Mouse (Mus musculus) lung, adult 18-20 months (tissue): Measurements from ENCODE around the gene Clic3.
"Not testable (repeated sequence)": the region's sequence is repeated elsewhere in the genome, so short reads cannot be mapped to it uniquely, and the experiment has no call there.

Experiments used
- DNase-seq, 2 experiments: peaks; one replicate each; pipeline ENCODE4 v3.0.0; 2022; ENCODE audit warnings: mixed read lengths in 2 of 2

Gene Clic3

DNA sequence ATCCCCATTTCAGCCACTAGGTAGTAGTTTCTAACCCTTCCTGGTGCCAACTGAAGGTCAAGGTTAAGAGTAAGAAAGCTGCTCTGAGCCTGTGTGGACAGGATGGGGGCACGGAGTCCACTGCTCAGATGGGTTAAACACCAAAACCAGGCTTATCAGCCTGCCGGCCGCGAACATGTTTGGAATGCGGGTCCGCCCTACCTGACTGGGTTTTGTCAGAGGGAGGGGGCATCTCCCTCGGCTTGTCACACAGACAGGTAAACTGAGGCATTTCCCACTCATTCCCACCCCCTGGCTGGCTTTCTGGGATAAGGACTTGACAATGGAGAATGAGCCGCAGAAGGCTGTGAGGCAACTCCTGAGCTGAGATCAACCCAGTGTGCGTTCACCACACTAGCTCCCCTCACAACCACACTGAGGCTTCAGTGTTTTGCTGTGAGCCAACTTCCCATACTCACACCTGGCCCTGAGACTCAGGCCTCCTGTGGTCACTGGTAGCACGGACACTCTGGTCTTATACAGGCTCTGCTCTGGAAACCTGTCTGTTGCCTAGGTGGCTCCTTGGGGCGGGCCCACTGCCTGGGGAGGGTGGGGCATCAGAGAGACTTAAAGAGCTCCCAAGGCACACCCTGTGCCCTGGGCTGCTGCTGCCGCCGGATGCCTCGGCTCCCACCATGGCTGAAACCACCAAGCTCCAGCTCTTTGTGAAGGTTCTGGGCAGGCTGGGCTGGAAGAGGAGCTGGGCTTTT is at the start of gene Clic3:
Gene Clic3, plus strand, starts transcription at position 634 of the 749 bp plus-strand sequence.
- DNase-seq = peak; percentile 87 to 92

DNA sequence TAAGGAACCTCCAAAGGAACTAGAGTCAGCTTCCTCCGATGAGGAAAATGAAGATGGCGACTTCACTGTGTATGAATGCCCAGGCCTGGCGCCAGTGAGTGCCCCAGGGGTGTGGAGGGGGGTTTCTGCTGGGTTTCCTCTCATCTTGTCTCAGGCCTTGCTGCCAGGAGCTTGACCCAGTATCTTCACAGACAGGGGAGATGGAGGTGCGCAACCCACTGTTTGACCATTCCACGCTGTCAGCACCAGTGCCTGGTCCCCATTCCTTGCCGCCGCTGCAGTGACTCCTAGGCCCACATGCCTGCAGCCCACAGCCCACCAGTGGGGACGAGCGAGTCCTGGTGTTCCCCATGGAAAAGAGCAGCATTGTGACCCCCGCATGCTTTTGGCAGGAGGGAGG is 47.7 kb upstream of the Clic3 start:
- no peak for DNase-seq

DNA sequence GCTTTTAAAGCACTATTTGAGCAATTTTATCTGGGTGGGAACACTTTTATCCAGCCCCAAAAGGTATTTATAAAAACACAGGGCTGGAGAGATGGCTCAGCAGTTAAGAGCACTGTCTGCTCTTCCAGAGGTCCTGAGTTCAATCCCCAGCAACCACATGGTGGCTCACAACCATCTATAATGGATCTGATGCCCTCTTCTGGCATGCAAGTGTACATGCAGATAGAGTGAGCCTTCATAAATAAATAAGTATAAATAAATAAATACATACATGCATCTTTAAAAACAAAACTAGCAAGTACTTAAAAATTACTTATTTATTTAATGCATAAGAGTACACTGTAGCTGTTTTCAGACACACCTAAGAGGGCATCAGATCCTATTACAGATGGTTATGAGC is 43.2 kb upstream of the Clic3 start:
- DNase-seq = not testable (repeated sequence)

DNA sequence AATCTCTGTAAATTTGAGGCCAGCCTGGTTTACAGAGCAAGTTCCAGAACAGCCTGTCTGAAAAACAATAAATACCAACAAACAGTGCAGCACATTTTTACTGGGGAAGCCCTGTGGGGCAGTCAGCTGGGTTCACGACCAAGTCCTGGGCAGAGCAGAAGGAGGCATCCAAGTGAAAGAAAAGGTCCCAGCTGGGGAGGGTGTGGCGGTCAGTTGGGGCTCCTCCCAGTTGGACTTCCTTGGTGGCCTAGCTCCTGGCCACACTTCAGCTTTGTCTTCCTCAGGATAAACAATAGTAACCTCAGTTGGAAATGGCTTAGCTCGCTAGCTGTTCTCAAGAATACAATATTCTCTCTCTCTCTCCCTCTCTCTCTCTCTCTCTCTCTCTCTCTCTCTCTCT is 39.2 kb upstream of the Clic3 start:
- DNase-seq = no peak

DNA sequence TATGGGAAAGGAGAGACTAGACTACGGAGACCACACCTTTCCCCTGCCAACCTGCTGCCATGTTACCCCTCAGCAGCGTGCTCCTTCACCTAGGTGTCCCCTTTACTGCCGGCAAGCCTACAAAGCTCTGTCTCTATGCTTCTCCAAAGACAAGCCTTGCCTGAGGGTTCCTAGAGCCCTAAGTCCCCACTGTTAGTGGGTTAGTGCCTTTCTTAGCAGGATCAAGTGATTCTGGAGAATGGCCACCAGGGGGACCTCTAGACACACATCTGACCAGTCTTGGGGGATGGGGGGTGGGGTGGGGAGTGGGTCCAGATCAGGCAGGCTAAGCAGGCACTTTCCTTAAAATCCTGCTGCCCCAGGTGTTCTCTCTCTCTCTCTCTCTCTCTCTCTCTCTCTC is 34.7 kb upstream of the Clic3 start:
- peak; percentile 31 to 33 for DNase-seq

DNA sequence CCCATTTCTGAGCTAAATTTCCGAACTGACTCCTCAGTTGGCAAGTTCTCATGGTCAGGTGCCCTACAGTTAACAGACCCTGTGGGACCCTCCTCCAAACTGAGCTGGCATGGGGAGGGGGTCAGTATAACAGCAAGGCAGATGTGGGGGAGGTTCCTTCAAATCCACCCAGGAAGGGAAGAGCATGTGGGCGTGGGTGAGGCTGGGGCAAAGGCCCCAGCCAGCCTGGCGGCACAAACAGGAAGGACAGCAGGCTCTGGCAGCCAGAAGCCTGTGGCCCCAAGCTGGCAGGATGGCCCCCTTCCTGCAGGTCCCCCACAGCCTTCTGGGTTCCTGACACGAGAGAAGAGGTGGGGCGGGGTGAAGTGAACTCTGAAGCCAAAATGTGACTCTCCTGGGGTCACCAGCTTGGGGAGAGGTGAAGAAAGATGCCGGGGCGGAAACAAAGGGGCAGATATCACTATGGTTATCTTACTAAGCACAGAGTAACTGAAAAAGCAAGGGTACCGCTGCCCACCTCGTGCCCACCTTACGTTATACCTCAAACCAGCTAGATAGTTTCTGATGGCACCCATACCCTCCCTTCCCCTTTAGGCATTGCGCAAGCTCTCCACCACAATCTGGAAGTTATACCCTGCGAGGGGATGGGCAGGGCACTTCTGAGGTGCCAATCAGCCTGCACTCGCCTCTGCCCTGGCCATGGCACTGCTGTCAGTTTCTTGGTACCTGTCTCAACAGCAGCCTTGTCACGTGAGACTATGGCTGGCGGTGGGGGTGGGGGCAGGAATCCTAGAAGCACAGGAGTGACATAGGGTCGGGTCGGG is 33.8 kb upstream of the Clic3 start, which contains the start of gene Fut7:
Gene Fut7, plus strand, starts transcription at position 681 of the 824 bp plus-strand sequence.
- DNase-seq = peak; percentile 51 to 52

DNA sequence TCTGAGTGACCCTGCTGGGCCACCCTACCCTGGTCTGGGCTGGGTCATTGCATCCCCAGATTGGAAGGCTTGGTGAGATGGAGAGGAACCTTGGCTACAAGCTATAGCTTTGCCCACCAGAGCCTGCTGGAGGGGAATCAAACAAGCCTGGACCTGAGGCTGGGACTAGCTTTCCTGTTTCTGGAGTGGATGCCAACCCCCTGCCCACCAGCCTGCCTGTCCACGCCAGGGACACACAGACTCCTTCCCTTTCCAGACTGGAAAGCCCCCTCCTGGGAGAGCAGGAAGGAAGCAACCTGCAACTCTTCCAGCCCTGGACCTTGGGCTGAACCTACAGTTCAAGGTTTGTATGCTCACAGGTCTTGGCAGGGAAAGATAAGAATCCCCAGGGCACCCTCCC is 33.0 kb upstream of the Clic3 start:
- DNase-seq = no peak

DNA sequence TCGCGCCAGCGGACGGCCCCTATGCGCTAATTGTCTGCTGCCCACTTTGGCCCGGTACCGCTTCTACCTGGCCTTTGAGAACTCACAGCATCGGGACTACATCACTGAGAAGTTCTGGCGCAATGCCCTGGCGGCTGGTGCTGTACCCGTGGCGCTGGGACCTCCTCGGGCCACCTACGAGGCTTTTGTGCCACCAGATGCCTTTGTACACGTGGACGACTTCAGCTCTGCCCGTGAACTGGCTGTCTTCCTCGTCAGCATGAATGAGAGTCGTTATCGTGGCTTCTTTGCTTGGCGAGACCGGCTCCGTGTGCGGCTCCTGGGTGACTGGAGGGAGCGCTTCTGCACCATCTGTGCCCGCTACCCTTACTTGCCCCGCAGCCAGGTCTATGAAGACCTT is 31.2 kb upstream of the Clic3 start:
- DNase-seq = no peak

DNA sequence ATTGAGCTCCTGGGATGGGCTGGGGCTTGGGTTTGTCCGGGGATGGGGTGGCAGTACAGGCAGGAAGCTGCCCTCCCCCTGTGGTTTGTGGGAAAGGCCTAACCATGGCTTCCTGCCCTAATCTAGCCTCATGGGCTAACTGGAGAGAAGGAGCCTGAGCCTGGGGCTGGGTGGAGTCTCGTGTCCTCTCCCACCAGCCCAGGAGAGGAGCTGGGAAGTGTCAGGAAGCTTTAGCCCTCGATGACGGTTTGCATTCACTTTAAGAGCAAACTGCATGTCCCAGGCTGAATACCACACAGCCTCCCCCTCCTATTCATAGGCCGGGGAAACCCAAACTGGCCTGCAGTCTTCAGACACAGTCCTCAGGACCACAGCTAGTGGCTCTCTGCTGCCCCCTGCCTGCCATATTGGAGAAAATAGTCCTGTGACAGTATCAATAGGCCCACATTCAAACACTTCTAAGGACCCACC is 29.9 kb upstream of the Clic3 start:
- peak; percentile 54 to 61 for DNase-seq

DNA sequence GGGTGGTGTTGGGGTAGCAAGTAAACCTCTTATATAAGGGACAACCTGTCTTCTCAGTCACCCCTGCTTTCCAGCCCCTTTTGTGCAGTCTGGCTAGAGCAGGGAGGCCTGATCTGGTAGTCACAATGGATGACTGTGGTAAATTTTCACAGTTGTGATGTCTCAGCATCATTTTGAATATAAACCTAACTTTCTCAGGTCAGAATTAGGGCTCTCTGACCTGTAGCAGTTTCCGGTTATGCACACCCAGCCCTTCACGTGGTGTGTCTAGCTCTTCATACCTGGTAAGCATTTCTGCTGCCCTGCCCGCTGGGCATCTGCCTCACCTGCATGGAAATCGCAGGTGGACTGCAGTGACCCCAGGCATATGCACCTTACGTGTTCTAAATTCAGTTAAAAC is 29.4 kb upstream of the Clic3 start:
- DNase-seq = no peak

DNA sequence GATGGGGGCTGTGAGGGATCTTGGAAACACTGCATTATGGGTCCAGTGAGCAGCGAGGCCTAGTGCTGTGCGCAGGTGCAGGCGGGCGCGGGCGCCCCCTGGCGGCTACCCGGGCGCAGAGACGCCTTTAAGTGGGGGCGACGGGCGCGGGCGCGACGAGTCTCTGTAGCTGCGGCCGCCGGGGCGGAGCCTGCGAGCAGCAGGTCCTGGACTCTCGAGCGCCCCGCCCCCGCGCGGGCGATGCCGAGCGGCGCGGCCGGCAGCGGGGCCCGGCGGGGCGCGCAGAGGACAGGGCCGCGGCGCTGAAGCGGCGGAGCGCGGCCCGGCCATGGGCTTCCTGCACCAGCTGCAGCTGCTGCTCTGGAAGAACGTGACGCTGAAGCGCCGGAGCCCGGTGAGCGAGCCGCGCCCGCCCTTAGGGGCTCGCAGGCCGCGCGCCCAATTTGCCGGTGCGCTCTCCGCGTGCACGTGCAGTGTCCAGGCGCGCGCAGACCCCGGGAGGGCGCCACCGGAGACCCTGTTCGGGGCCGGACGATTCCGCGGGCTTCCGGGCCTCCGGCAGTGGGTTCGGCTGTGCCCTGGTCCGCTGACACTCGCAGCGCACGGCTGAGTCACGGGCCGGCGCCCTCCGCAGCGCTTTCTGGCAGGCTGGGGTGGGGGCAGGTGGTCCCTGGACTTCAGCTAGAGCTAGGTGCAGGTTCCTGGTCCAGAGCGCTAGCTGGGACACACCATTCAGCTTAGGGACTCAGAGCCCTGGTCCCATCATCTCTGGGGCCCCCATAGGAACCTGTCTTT is 28.0 kb upstream of the Clic3 start, which contains the start of gene Abca2:
Gene Abca2, plus strand, starts transcription at position 262 of the 795 bp plus-strand sequence.
- DNase-seq = peak; percentile 92 to 95

DNA sequence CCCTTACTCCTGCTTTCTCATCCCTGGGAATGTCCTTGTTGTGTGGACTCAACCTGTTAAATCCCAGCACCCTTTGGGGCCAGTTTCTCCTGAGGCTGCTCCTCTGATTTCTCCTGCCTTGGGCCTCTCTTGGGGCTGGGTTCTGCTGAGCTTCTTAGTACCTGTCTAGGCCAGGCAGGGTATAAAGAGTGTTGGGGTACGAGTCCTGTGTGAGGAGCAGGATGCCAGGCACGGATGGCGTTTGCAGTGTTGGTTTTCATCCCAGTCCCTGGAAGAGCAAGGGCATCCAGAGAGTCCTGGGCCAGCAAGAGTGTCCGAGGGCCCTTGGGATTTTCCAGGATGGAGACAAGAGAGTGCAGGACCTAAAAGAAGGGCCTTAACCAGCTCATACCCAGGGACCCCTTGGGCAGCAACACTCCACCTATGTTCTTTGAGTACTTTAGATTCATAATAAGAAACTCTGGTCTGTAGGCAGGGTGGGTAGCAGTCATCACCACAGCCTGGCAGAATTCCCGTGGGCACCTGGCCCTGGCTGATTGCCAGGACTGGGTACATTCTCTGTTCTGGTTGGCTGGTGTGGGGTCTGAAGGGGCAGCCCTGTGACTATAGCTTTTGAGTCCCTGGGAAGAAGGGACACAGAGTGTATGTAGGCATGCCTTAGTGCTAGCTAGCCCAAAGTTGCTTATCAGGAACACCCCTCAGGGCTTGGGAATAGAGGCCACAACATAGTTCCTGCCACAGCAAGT is 27.0 kb upstream of the Clic3 start:
- no peak for DNase-seq

DNA sequence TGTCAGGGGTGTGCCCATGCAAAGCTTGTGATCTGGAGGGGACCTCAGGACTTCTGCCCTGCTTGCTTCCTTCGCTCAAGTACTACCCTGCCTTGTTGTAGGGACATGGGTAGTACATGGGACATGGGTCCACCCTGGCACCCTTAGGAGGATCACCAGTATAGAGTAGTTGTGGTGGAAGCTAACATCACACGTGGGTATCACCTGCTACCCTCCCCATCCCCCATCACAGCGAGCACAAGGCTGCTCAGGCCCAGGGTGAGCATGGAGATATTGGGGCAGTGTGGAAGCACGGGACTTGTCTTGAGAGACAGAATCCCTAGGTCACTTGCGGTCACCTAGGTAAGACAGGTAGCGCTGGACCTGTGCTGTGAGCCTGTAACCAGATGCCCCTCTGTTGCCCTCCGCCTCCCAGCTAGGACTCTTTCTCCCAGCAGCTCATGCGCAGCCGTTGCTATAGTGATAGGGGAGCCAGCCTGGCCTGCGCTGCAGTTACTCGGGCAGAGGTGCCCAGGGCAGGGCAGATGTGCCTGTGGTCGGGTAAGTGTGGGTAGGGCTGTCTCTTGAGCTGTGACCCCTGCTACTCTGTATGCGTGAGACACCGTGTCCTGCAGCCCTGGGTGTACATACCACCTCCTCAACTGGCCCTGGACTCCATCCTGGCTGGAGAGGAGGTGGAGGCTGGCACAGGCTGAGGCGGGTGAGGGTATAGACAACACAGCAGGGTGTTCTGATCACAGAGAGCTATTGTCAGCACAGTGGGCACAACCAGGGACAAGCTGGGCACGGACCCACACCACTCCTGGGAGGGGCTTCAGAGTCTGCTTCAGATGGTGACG is 26.0 kb upstream of the Clic3 start:
- no peak for DNase-seq

DNA sequence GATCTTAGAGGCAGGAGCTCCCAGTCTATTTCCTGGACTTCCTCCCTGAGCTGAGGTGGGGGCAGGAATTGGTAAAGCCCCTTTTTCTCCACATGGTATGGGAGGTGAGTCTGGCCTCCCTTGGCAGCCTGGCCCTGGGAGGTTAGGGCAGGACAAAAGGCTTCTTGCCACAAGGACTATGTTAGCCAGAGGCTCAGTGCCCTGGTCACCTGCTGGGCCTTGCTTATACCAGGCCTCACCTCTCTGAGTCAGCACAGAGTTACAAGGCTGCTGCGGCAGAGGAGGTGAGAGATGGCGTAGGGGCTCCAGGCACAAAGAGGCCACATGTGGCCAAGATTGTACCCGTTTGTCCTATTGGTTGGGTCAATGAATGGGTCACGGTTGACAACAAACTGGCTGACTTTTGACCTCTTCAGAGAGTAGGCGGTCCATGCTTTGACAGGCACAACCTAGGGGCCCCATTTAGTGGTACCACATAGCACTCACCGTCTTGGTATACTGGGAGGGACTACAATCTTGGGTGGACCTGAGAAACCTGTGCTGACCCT is 25.3 kb upstream of the Clic3 start:
- no peak for DNase-seq

DNA sequence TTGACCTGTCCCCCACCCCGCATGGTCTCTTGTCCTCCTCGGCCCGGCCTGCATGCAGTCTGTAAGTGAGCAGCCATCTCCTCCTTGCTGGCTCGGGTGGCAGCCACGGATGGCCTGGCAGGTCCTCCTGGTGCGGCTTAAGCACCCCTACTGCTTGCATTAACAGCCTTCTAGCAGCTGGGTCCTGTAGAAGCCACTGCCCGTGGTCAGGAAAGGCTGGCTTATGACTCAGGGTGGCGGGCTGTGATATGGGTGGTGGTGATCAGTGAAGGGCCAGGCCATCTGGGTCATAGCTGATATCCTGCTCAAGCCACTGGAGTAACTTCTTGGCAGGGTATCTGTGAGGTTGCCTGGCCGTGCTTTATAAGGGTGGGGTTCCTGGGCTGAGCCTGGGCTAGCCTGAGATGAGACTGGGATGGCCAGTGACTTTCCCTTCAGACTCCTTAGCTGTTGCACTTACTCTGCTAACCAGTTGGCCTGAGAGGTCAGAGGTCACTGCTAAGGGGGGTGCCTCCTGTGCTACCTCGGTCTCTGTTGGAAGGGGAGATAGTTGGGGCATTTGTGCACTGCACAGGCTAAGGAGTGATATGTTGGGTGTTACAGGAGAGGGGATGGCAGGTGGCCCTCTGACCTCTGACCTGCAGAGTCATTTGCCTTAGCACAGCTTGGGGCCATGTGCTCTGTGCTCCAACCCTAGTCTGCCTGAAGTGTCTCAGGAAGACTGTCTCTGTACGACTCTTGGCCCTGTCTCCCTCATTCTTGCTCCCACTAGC is 24.1 kb upstream of the Clic3 start:
- DNase-seq = no peak

DNA sequence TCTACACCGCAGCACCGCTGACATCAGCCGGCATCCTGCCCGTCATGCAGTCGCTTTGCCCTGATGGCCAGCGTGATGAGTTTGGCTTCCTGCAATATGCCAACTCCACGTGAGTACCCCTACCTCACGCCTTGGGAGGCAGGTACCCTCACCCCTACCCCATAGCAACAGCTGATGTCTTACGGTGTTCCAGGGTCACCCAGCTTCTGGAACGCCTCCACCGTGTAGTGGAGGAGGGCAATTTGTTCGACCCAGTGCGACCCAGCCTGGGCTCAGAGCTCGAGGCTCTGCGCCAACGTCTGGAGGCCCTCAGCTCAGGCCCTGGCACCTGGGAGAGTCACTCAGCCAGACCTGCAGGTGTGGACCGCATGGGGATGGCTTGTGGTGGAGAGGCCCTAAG is 23.5 kb upstream of the Clic3 start:
- DNase-seq = no peak

DNA sequence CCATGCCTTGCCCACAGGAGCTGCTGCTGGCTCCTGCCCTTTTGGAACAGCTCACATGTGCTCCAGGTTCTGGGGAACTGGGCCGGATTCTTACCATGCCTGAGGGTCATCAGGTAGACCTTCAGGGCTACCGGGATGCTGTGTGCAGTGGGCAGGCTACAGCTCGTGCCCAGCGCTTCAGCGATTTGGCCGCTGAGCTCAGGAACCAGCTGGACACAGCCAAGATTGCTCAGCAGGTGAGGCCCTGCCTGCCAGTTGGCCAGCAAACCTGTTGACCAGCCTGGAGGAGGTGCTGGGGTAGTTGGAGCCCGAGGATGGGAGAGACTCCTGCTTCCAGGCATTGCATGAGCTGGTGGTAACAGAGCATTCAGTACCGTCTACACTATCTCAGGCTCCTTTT is 22.3 kb upstream of the Clic3 start:
- no peak for DNase-seq

DNA sequence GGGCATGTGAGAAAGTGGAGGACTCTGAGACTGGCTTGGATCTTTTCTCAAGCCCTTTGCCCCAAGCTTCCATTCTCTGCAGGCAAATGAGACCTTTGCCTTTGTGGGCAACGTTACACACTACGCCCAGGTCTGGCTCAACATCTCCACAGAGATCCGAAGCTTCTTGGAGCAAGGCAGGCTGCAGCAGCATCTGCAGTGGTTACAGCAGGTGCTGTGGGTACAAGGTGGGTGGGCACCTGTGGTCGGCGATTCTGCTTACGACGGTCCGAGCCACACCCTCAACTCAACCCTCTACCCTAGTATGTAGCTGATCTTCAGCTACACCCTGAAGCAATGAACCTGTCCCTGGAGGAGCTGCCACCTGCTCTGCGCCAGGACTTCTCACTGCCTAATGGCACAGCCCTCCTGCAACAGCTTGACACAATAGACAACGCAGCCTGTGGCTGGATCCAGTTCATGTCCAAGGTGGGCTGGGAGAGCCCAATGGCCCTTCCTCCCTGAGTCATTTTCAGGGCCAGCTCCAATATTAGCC is 20.3 kb upstream of the Clic3 start:
- no peak for DNase-seq

DNA sequence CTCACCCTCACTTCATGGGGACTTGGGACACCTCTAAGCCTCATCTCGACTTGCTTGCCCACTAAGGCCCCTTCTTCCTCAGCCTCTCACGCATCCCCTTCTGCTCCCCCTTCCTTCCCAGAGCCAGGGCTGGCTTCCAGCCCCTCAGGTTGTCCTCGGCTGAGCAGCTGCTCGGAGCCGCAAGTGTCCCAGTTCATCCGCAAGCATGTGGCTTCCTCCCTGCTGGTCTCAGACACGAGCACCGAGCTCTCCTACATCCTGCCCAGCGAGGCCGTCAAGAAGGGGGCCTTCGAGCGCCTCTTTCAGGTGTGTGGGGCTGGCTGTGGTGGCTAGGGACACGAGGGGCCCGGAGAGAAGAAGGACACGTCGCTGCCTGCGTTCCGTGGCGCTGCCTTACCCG is 15.6 kb upstream of the Clic3 start:
- no peak for DNase-seq

DNA sequence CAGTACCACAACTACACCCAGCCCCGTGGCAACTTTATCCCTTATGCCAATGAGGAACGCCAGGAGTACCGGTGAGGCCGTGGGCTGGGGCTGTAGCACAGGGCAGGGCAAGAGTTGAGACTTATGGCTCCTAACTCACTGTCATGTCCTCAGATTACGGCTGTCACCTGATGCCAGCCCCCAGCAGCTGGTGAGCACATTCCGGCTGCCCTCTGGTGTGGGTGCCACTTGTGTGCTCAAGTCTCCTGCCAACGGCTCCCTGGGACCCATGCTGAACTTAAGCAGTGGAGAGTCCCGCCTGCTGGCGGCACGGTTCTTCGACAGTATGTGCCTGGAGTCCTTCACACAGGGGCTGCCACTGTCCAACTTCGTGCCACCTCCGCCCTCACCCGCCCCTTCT is 14.0 kb upstream of the Clic3 start:
- no peak for DNase-seq
